Mouse (Mus musculus) left cerebral cortex, postnatal 4 days (tissue): ENCODE results near the gene Tnrc18. TPM values are rescaled to one million over a fixed set of nuclear protein-coding genes. Genes with fewer than 3 reads are reported as not detected.
"Not testable (repeated sequence)": the region's sequence is repeated elsewhere in the genome, so short reads cannot be mapped to it uniquely, and the experiment has no call there.

Experiments used
- DNase-seq: peaks from one replicate; pipeline ENCODE4 v3.0.0-alpha.2; 2022
- intact Hi-C: fragments of 180-260 bp; cut with DNase I; formaldehyde crosslinking; loops from one replicate; pipeline ENCODE4 v1.15.1; 2025
- total RNA-seq, 2 experiments: library from RNA; stranded (reverse); gene quantifications; 2 replicates each; pipeline ENCODE4 v1.2.3; 2021

The Tnrc18 gene
- total RNA-seq, result 100 to 1,000 TPM; 232 to 250 TPM

- intact Hi-C loops, result no loop called here
- DNase-seq, result peak; percentile 100
Measured at GRCm38 (mm10) chr5:142817524-142818434, at the start of gene Tnrc18. TSS of gene Tnrc18 (minus strand) at chr5:142817662.

- peak; percentile 88 for DNase-seq
- intact Hi-C loops, result no loop called here
Measured at GRCm38 (mm10) chr5:142857763-142858229, 40.3 kb upstream of the Tnrc18 start.

- intact Hi-C loops, result no loop called here
Measured at GRCm38 (mm10) chr5:142856408-142856807, 38.9 kb upstream of the Tnrc18 start.

DNA sequence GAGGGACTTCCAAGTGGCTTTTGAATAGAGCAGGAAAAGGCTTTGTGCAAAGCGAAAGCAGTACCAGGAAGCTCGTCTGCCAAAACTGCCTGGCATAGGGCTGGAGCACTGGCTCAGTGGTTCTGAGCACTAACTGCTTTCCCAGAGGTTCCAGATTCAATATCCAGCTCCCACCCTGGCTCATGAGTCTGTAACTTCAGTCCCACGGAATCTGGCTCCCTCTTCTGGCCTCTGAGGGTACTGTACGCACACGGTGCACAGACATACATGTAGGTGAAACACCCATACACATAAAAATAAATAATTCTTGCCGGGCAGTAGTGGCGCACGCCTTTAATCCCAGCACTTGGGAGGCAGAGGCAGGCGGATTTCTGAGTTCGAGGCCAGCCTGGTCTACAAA lies 37.4 kb upstream of the Tnrc18 start:
- intact Hi-C loops, result no loop called here
- peak; percentile 72 for DNase-seq

More at GRCm38 (mm10) chr5:142856408-142856807, 38.9 kb upstream of the Tnrc18 start:
- no peak for DNase-seq

- intact Hi-C loops, result no loop called here
- no peak for DNase-seq
Measured at GRCm38 (mm10) chr5:142853585-142853984, 36.1 kb upstream of the Tnrc18 start.

GRCm38 (mm10) chr5:142851681-142852049 lies 34.2 kb upstream of the Tnrc18 start:
- intact Hi-C loops, result no loop called here
- no peak for DNase-seq

DNA sequence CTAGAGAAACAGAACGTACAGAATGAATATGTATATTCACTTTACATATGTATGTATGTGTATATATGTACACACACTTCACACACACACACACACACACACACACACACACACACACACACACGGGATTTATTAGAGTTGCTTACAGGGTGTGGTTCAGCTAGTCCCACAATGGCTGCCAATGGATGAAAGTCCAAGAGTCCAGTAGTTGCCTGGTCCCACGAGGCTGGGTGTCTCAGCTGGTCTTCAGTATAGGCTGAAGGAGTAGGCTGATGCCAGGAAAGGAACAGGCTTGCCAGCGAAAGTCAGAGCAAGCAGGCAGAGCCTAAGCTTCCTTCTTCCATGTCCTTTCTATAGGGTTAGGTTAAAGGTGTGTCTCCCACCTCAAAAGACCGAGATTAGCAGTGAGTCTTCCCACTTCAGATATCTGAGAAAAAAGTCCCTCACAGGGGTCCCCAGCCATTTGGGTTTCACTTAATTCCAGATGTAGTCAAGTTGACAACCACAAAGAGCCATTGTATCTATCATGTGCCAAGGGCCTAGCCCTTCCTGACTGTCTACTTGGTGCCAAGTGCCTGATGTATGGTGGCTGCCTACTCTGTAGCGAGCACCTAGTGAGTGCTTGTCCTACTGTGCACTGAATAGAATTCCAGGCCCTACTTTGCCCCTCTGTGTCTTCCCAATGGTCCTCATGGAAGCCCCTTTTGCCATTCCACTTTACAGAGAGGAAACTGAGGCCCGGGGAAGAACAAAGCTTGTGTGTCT lies 33.6 kb upstream of the Tnrc18 start:
- no peak for DNase-seq
- intact Hi-C loops, result no loop called here

- intact Hi-C loops, result no loop called here
- no peak for DNase-seq
Measured at GRCm38 (mm10) chr5:142850476-142850875, 33.0 kb upstream of the Tnrc18 start.

- DNase-seq, result no peak
- intact Hi-C loops, result no loop called here
Measured at GRCm38 (mm10) chr5:142848911-142849310, 31.4 kb upstream of the Tnrc18 start.

- intact Hi-C loops, result no loop called here
- DNase-seq, result no peak
Measured at GRCm38 (mm10) chr5:142848149-142848548, 30.7 kb upstream of the Tnrc18 start.

- DNase-seq, result peak; percentile 34
- intact Hi-C loops, result no loop called here
Measured at GRCm38 (mm10) chr5:142844467-142844866, 27.0 kb upstream of the Tnrc18 start.

DNA sequence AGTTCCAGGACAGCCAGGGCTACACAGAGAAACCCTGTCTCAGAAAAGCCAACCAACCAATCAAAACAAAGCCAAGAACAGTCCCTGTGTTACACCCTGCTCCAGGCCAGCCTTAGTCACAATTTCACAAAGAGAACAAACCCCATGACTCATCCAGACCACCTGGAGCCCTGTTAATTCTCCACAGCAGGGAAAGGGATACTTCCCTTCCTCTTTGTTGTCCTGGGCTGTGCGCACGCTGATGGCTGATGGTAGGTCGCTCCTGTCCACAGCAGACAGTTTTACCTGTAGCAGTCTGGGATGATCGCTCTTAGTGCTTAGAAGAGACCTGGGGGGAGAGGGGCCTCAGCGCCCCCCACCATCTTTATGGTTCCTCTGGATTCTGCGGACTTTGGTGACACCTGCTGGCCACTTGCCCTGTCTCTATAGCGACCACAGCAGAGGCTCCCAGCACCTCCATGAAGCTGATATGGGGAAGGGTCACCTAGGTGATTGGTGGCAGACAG lies 24.7 kb upstream of the Tnrc18 start:
- peak; percentile 39 for DNase-seq

DNA sequence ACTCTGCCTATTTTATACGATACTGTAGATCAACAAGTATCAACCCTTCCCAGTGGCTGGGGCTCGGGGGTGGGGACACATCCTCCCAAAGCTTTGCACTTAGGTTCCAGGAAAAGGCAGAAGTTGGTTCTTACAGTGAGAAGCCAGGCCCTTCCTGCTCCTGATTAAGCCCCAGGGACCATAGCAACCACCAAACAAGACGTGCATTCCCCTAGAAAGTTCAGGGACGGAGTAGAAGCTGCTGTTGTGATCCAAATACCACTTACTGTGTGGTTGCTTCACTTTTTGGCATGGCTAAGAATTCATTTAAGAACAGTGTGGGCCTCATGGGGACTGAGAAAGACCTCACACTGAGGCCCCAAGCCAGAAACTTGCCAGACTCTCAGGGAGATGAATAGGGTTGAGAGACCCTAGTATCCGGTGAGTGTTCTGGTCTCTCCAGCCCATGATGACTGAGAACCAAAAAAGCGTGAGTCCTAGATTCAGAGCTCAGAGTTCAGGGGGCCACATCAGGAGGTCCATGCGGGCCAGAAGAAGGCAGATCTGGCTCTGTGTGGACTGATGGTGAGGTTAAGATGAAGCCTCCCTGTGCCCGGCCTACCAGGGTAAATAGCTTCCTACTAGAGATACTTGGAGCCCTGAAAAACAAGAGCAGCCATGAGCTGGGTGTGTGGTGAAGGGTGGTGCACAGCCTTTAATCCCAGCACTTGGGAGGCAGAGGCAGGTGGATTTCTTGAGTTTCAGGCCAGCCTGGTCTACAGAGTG lies 24.1 kb upstream of the Tnrc18 start:
- intact Hi-C loops, result no loop called here
- no peak for DNase-seq

More for the DNA sequence above, 24.7 kb upstream of the Tnrc18 start:
- intact Hi-C loops, result no loop called here

DNA sequence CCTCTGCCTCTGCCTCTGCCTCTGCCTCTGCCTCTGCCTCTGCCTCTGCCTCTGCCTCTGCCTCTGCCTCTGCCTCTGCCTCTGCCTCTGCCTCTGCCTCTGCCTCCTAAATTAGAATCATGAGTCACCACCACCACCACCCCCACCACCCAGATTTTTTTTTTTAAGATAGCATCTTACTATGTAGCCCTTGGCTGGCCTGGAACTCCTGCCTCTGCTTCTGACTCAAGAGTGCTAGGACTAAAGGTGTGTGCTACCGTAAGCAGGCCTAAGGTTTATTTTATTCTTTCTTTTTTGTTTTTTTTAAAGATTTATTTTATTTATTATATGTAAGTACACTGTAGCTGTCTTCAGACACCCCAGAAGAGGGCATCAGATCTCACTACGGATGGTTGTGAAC lies 20.0 kb upstream of the Tnrc18 start:
- intact Hi-C loops, DNase-seq: not testable (repeated sequence)

DNA sequence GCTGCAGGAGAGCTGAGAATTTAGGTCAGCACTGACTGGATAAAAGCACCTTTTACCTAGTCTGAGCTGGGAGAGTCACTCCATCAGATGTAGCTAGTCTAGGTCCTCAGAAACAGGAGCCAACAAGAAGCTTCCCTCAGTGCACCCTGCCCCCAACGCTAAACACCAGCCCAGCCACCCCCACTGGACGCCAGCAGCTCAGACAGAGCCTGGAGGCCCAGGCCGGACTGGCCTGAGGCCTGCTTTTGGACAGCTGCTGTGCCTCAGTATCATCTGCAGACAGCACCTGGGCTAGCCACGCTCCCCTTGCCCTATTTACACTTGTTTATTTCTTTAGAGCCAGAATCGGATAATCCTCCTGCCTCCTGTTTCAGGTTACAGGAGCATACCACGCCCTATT lies 19.4 kb upstream of the Tnrc18 start:
- DNase-seq, result no peak
- intact Hi-C loops, result no loop called here

- DNase-seq, result no peak
- intact Hi-C loops, result no loop called here
Measured at GRCm38 (mm10) chr5:142833646-142834438, 16.4 kb upstream of the Tnrc18 start.

DNA sequence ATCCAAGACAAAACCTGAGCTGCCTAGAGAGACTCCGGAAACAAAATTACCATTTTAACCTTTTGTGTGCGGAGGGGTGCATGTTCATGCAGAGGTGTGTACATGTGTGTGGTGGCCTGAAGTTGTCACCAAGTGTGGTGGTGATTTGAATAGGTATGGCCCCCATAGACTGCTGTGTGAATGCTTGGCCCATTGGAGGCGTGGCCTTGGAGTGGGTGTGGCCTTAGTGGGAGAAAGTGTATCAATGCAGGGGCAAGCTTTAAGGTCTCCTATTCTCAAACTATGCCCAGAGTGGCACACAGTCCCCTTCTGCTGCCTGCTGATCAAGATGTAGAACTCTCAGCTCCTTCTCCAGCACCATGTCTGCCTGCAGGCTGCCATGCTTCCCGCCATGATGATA lies 8.7 kb upstream of the Tnrc18 start:
- intact Hi-C loops, result no loop called here
- DNase-seq, result no peak

DNA sequence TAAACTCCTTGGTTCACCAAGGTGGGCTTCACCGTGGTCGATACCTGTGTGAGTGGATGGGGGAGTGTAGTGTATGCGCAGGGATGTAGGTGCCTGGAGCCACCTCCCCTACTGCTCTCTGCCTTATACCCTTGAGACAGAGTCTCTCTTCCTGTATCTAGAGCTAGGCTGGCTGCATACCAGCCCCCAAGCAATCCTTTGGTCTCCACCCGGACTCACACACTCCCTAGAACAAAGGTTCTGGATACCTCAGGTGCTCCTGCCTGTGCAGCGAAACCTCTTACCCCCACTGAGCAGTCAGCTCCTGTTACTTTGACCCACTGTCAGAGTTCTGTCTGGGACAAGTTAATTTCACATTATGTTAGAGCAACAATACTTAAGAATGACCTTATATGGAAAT lies 8.2 kb upstream of the Tnrc18 start:
- intact Hi-C loops, result no loop called here

DNA sequence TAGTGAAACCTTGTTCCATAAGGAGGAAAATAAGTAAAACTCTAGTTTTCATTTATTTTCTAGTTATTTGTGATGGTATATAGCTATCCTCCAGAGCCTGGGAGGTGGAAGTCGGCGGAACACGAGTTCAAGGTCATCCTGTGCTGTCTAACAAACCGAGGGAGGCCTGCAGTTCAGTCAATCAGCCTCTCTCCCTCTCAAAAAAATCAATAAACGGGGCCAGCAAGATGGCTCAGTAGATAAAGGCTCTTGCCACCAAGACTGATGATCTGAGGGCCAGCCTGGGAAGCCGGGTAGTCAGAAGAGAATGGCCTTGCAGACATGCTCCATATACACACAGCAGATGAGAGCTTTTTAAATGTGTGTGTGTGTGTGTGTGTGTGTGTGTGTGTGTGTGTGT lies 6.6 kb upstream of the Tnrc18 start:
- intact Hi-C loops, result no loop called here
- DNase-seq, result no peak

More for the DNA sequence above, 8.2 kb upstream of the Tnrc18 start:
- DNase-seq, result no peak
